Mouse (Mus musculus) frontal cortex, postnatal 36 days (tissue): ENCODE measurements at regions not wholly inside any gene's neighbourhood (a gene's known extent, or its start where the extent isn't known, plus 50 kb on each side); places are given as distances from the start of the nearest gene placed in this dataset.
A peak's percentile ranks its signal among the peaks of the same experiment; 100 is the strongest.

Experiments used
- DNase-seq, 2 experiments: peaks; one replicate each; pipeline ENCODE4 v3.0.0; 2022; ENCODE audit warnings: low spot score in 2 of 2

- no peak for DNase-seq
Observed at GRCm38 (mm10) chr1:102811401-102811800, 1956.9 kb upstream of the Cdh20 start.

GRCm38 (mm10) chr1:102825056-102825455 is 1943.3 kb upstream of the Cdh20 start:
- no peak for DNase-seq

- no peak for DNase-seq
Observed at GRCm38 (mm10) chr1:102862418-102862817, 1905.9 kb upstream of the Cdh20 start.

- DNase-seq, result no peak
Observed at GRCm38 (mm10) chr1:102879109-102879508, 1889.2 kb upstream of the Cdh20 start.

GRCm38 (mm10) chr1:102899174-102899573 is 1869.2 kb upstream of the Cdh20 start:
- DNase-seq, result peak in 1 of 2 experiments; percentile 22

- DNase-seq, result no peak
Observed at GRCm38 (mm10) chr1:102923150-102923549, 1845.2 kb upstream of the Cdh20 start.
